ENCODE assay signal across 41 mouse cellular contexts in genomic region chr2:152608719-152609118, GRCm38 (mm10). TPM values are rescaled to one million over a fixed set of nuclear protein-coding genes. Genes with fewer than 3 reads are reported as not detected.
DNase-seq lines count a peak whose midpoint lies in the region; ATAC-seq and TF ChIP-seq lines count a peak whose summit lies in the region.
"Had no signal": no experiment of that assay in that cellular context is flagged by ENCODE, and none has a peak within 500 bp of the region (broad histone marks: within the 10 kb centered on the region; RNA-seq: fewer than 3 reads in every experiment).

No protein-coding gene starts in this region.

- H3K9ac ChIP-seq in hindbrain, postnatal 0 days (replicated peaks; ENCODE audit: low read length), result no peak overlapping the region
- no peak overlapping the region for H3K9ac ChIP-seq in hindbrain, embryonic 11.5 days (ENCODE audit: low read depth, low read length)
- H3K9ac ChIP-seq: embryonic facial prominence, embryonic 13.5 days; heart, embryonic 12.5 days; limb, embryonic 15.5 days; liver, embryonic 14.5 days; neural tube, embryonic 15.5 days had no signal

- in situ Hi-C loops in Patski (cut with MboI; ENCODE audit: low pct_unique_long_range_greater_than_20kb), result no loop called here

- no peak overlapping the region for H3K4me3 ChIP-seq in hindbrain, postnatal 0 days (ENCODE audit: low read length)
- H3K4me3 ChIP-seq in hindbrain, embryonic 11.5 days (ENCODE audit: low read depth, low read length), result no peak overlapping the region
- H3K4me3 ChIP-seq in layer of hippocampus, adult 2 months, result no peak overlapping the region
- no peak overlapping the region for H3K4me3 ChIP-seq in limb, embryonic 10.5 days
- H3K4me3 ChIP-seq: embryonic facial prominence, embryonic 13.5 days; forebrain, embryonic 10.5 days; heart, adult 2 months; heart, embryonic 12.5 days; hindbrain, embryonic 10.5 days; left cerebral cortex, adult 2 months; limb, embryonic 15.5 days; neural tube, embryonic 15.5 days had no signal

- no peaks in the 10 kb centered on the region for H3K4me1 ChIP-seq in hindbrain, postnatal 0 days (ENCODE audit: insufficient read depth, low read length)
- no peaks in the 10 kb centered on the region for H3K4me1 ChIP-seq in hindbrain, embryonic 11.5 days (replicated peaks; ENCODE audit: control insufficient read depth, insufficient read depth, low read length)
- peaks cover 15% of the 10 kb centered on the region for H3K4me1 ChIP-seq in limb, embryonic 10.5 days
- H3K4me1 ChIP-seq: embryonic facial prominence, embryonic 13.5 days; limb, embryonic 15.5 days; neural tube, embryonic 15.5 days had no signal

- H3K27me3 ChIP-seq in hindbrain, postnatal 0 days (ENCODE audit: insufficient read depth, low read length), result no peaks in the 10 kb centered on the region
- no peaks in the 10 kb centered on the region; the same call in 1 of the 2 replicates for H3K27me3 ChIP-seq in hindbrain, embryonic 11.5 days (ENCODE audit: control insufficient read depth, insufficient read depth, low read length)
- H3K27me3 ChIP-seq in Patski, result no peaks in the 10 kb centered on the region
- H3K27me3 ChIP-seq in limb, embryonic 10.5 days (ENCODE audit: low read depth, poor library complexity, severe bottlenecking), result no peaks in the 10 kb centered on the region
- H3K27me3 ChIP-seq: embryonic facial prominence, embryonic 13.5 days; heart, embryonic 12.5 days; limb, embryonic 15.5 days; neural tube, embryonic 15.5 days had no signal

- H3K36me3 ChIP-seq in hindbrain, postnatal 0 days (ENCODE audit: insufficient read depth, low read length), result no peaks in the 10 kb centered on the region
- H3K36me3 ChIP-seq in hindbrain, embryonic 11.5 days (ENCODE audit: control insufficient read depth, insufficient read depth, low read length), result no peaks in the 10 kb centered on the region
- H3K36me3 ChIP-seq in limb, embryonic 10.5 days, result no peaks in the 10 kb centered on the region
- H3K36me3 ChIP-seq: embryonic facial prominence, embryonic 13.5 days; forebrain, embryonic 10.5 days; heart, embryonic 12.5 days; hindbrain, embryonic 10.5 days; limb, embryonic 15.5 days; neural tube, embryonic 15.5 days had no signal

- no peak for ATAC-seq in hindbrain, postnatal 0 days
- no peak for ATAC-seq in hindbrain, embryonic 11.5 days (ENCODE audit: low FRiP score)
- ATAC-seq in Patski, result no peak
- no peak for ATAC-seq in CD4-positive, CD25-positive, alpha-beta regulatory T cell, adult 4 months
- ATAC-seq: forebrain, embryonic 16.5 days; hindbrain, embryonic 16.5 days; intestine, embryonic 16.5 days had no signal

- H3K27ac ChIP-seq in hindbrain, postnatal 0 days, result no peak overlapping the region
- H3K27ac ChIP-seq in hindbrain, embryonic 11.5 days (ENCODE audit: low read depth, low read length), result no peak overlapping the region
- H3K27ac ChIP-seq in layer of hippocampus, adult 2 months, result no peak overlapping the region
- no peak overlapping the region for H3K27ac ChIP-seq in limb, embryonic 10.5 days
- H3K27ac ChIP-seq: embryonic facial prominence, embryonic 13.5 days; forebrain, embryonic 10.5 days; heart, adult 2 months; hindbrain, embryonic 10.5 days; left cerebral cortex, adult 2 months; limb, embryonic 15.5 days; liver, embryonic 14.5 days; neural tube, embryonic 15.5 days had no signal

- no peaks in the 10 kb centered on the region for H3K9me3 ChIP-seq in hindbrain, postnatal 0 days (ENCODE audit: low read length)
- H3K9me3 ChIP-seq in hindbrain, embryonic 11.5 days (ENCODE audit: control insufficient read depth, low read length), result no peaks in the 10 kb centered on the region
- no peaks in the 10 kb centered on the region for H3K9me3 ChIP-seq in limb, embryonic 10.5 days (replicated peaks)
- H3K9me3 ChIP-seq: embryonic facial prominence, embryonic 13.5 days; limb, embryonic 15.5 days; neural tube, embryonic 15.5 days had no signal

- DNase-seq in hindbrain, postnatal 0 days (ENCODE audit: low spot score), result no peak
- DNase-seq in hindbrain, embryonic 11.5 days (ENCODE audit: low spot score), result no peak
- DNase-seq in layer of hippocampus, adult 2 months (ENCODE audit: low spot score in 2 of 2), result no peak
- no peak for DNase-seq in layer of hippocampus, adult 11-12 months (ENCODE audit: low spot score)
- DNase-seq in 3T3-L1 (ENCODE audit: low read depth, low spot score) (peak; percentile 32), Patski (ENCODE audit: low read depth, low spot score) (no peak)
- DNase-seq in limb, embryonic 10.5 days (ENCODE audit: low spot score), result no peak
- DNase-seq: adrenal gland, postnatal 25 days; cerebellum, adult 11-12 months; cerebellum, postnatal 10 days; heart, adult 2 months; kidney, postnatal 10 days; left cerebral cortex, postnatal 4 days; lung, postnatal 36 days; midbrain, embryonic 14.5 days; retina, postnatal 1 day; right cerebral cortex, postnatal 14 days had no signal

- TF ChIP-seq CTCF in hindbrain, postnatal 0 days (IDR thresholded peaks at IDR 0.05; ENCODE audit: low read depth), result peak; percentile 19; the same call in 1 of the 2 replicates
- peak; percentile 18; the same call in 1 of the 2 replicates for TF ChIP-seq CTCF in layer of hippocampus, adult 2 months (conservative IDR thresholded peaks at IDR 0.05)
- TF ChIP-seq CTCF in Patski (IDR thresholded peaks at IDR 0.05), result peak; percentile 28

- CTCF ChIA-PET in Patski (lab: Charles Lee), result no interaction called here

- H3K4me2 ChIP-seq in hindbrain, postnatal 0 days (ENCODE audit: low read depth, low read length), result no peak overlapping the region
- no peak overlapping the region for H3K4me2 ChIP-seq in hindbrain, embryonic 11.5 days (replicated peaks; ENCODE audit: low read depth, low read length)
- H3K4me2 ChIP-seq: embryonic facial prominence, embryonic 13.5 days; heart, embryonic 12.5 days; limb, embryonic 15.5 days; neural tube, embryonic 15.5 days had no signal

- POLR2A ChIA-PET in Patski (lab: Charles Lee), result no interaction called here

- WGBS in hindbrain, postnatal 0 days, result 92% methylated on average over 1 of the region's 1 CpGs
- WGBS in hindbrain, embryonic 11.5 days, result 78% methylated on average over 1 of the region's 1 CpGs
- 74% methylated on average over 1 of the region's 1 CpGs for WGBS in limb, embryonic 10.5 days

RNA-seq across cellular contexts. Expression of gene Defb36, which starts 4.6 kb away (rescaled TPM):
- total RNA-seq in hindbrain, postnatal 0 days (2014; rRNA removed), result not detected in 2 replicates
- polyA plus RNA-seq in hindbrain, postnatal 0 days (2015; fragmentation: Nextera tagmentation; extraction: Ambion mirVana), result not detected in 2 replicates
- polyA plus RNA-seq in hindbrain, embryonic 11.5 days (2014; fragmentation: Nextera tagmentation; extraction: Ambion mirVana), result not detected in 2 replicates
- total RNA-seq in layer of hippocampus, adult 2 months (2021), result not detected
- polyA plus RNA-seq in Patski (2021), result not detected
- not detected in 2 replicates for polyA plus RNA-seq in limb, embryonic 10.5 days (2016; fragmentation: Nextera tagmentation; extraction: Ambion mirVana)
- polyA plus RNA-seq in CD4-positive, CD25-positive, alpha-beta regulatory T cell, adult 4 months (2017; shearing (Covaris generic)), result not detected
- total RNA-seq: adrenal gland, adult 18-20 months; common myeloid progenitor, adult 5-6 weeks; ES-E14; gastrocnemius, adult 8-10 months; gastrocnemius, postnatal 4 days; heart, adult 2 months; layer of hippocampus, adult 18-20 months; layer of hippocampus, postnatal 14 days; left cerebral cortex, adult 2 months; left cerebral cortex, postnatal 4 days; megakaryocyte, adult 5-6 weeks had no signal
- polyA plus RNA-seq: embryonic facial prominence, embryonic 13.5 days; forebrain, embryonic 10.5 days; forebrain, embryonic 16.5 days; heart, adult 2 months; heart, embryonic 12.5 days; heart, postnatal 0 days; hindbrain, embryonic 10.5 days; hindbrain, embryonic 16.5 days; intestine, embryonic 16.5 days; limb, embryonic 15.5 days; liver, embryonic 14.5 days; lung, embryonic 16.5 days; midbrain, embryonic 14.5 days; neural tube, embryonic 15.5 days; small intestine, adult 2 months; stomach, embryonic 14.5 days had no signal

RNA-seq across cellular contexts. Expression of gene Defb45, which starts 9.5 kb away (rescaled TPM):
- total RNA-seq in hindbrain, postnatal 0 days (2014; rRNA removed), result not detected in 2 replicates
- not detected in 2 replicates for polyA plus RNA-seq in hindbrain, postnatal 0 days (2015; fragmentation: Nextera tagmentation; extraction: Ambion mirVana)
- not detected in 2 replicates for polyA plus RNA-seq in hindbrain, embryonic 11.5 days (2014; fragmentation: Nextera tagmentation; extraction: Ambion mirVana)
- total RNA-seq in layer of hippocampus, adult 2 months (2021), result not detected
- polyA plus RNA-seq in Patski (2021), result not detected
- polyA plus RNA-seq in limb, embryonic 10.5 days (2016; fragmentation: Nextera tagmentation; extraction: Ambion mirVana), result not detected in 2 replicates
- not detected for polyA plus RNA-seq in CD4-positive, CD25-positive, alpha-beta regulatory T cell, adult 4 months (2017; shearing (Covaris generic))
- total RNA-seq: adrenal gland, adult 18-20 months; adrenal gland, postnatal 25 days; common myeloid progenitor, adult 5-6 weeks; ES-E14; gastrocnemius, postnatal 4 days; heart, adult 2 months; layer of hippocampus, adult 18-20 months; layer of hippocampus, postnatal 14 days; left cerebral cortex, adult 2 months; left cerebral cortex, postnatal 4 days; megakaryocyte, adult 5-6 weeks had no signal
- polyA plus RNA-seq: embryonic facial prominence, embryonic 13.5 days; forebrain, embryonic 10.5 days; forebrain, embryonic 16.5 days; heart, adult 2 months; heart, embryonic 12.5 days; heart, postnatal 0 days; hindbrain, embryonic 10.5 days; hindbrain, embryonic 16.5 days; intestine, embryonic 16.5 days; limb, embryonic 15.5 days; liver, embryonic 14.5 days; lung, embryonic 16.5 days; midbrain, embryonic 14.5 days; neural tube, embryonic 15.5 days; small intestine, adult 2 months; stomach, embryonic 14.5 days had no signal

RNA-seq across cellular contexts. Expression of gene Defb25, which starts 14.1 kb away (rescaled TPM):
- total RNA-seq in hindbrain, postnatal 0 days (2014; rRNA removed), result not detected in 2 replicates
- polyA plus RNA-seq in hindbrain, postnatal 0 days (2015; fragmentation: Nextera tagmentation; extraction: Ambion mirVana), result not detected in 2 replicates
- not detected in 2 replicates for polyA plus RNA-seq in hindbrain, embryonic 11.5 days (2014; fragmentation: Nextera tagmentation; extraction: Ambion mirVana)
- not detected for total RNA-seq in layer of hippocampus, adult 2 months (2021)
- polyA plus RNA-seq in Patski (2021), result not detected
- not detected in 2 replicates for polyA plus RNA-seq in limb, embryonic 10.5 days (2016; fragmentation: Nextera tagmentation; extraction: Ambion mirVana)
- not detected for polyA plus RNA-seq in CD4-positive, CD25-positive, alpha-beta regulatory T cell, adult 4 months (2017; shearing (Covaris generic))
- total RNA-seq: common myeloid progenitor, adult 5-6 weeks; gastrocnemius, adult 8-10 months; heart, adult 2 months; layer of hippocampus, adult 18-20 months; layer of hippocampus, postnatal 14 days; left cerebral cortex, adult 2 months; left cerebral cortex, postnatal 4 days; megakaryocyte, adult 5-6 weeks had no signal
- polyA plus RNA-seq: embryonic facial prominence, embryonic 13.5 days; forebrain, embryonic 10.5 days; forebrain, embryonic 16.5 days; heart, adult 2 months; heart, embryonic 12.5 days; hindbrain, embryonic 10.5 days; hindbrain, embryonic 16.5 days; liver, embryonic 14.5 days; midbrain, embryonic 14.5 days; neural tube, embryonic 15.5 days; small intestine, adult 2 months had no signal

RNA-seq across cellular contexts. Expression of gene Rem1, which starts 18.0 kb away (rescaled TPM):
- 1.0 and 1.1 TPM in 2 replicates for total RNA-seq in hindbrain, postnatal 0 days (2014; rRNA removed)
- polyA plus RNA-seq in hindbrain, postnatal 0 days (2015; fragmentation: Nextera tagmentation; extraction: Ambion mirVana), result 0.57 and 0.65 TPM in 2 replicates
- polyA plus RNA-seq in hindbrain, embryonic 11.5 days (2014; fragmentation: Nextera tagmentation; extraction: Ambion mirVana), result 0.29 and 0.62 TPM in 2 replicates
- total RNA-seq in layer of hippocampus, adult 2 months (2021), result 1 to 10 TPM in 1 of 2 experiments, under 1 TPM in 1; 0.42 to 2.0 TPM
- polyA plus RNA-seq in Patski (2021), result not detected
- polyA plus RNA-seq in limb, embryonic 10.5 days (2016; fragmentation: Nextera tagmentation; extraction: Ambion mirVana), result 0.41 and 0.46 TPM in 2 replicates
- polyA plus RNA-seq in CD4-positive, CD25-positive, alpha-beta regulatory T cell, adult 4 months (2017; shearing (Covaris generic)), result not detected

RNA-seq across cellular contexts. Expression of gene Defb19, which starts 28.6 kb away (rescaled TPM):
- total RNA-seq in hindbrain, postnatal 0 days (2014; rRNA removed), result not detected in 2 replicates
- not detected in 2 replicates for polyA plus RNA-seq in hindbrain, postnatal 0 days (2015; fragmentation: Nextera tagmentation; extraction: Ambion mirVana)
- polyA plus RNA-seq in hindbrain, embryonic 11.5 days (2014; fragmentation: Nextera tagmentation; extraction: Ambion mirVana), result not detected in 2 replicates
- total RNA-seq in layer of hippocampus, adult 2 months (2021), result not detected
- polyA plus RNA-seq in Patski (2021), result not detected
- polyA plus RNA-seq in limb, embryonic 10.5 days (2016; fragmentation: Nextera tagmentation; extraction: Ambion mirVana), result not detected in 2 replicates
- polyA plus RNA-seq in CD4-positive, CD25-positive, alpha-beta regulatory T cell, adult 4 months (2017; shearing (Covaris generic)), result not detected
- total RNA-seq: common myeloid progenitor, adult 5-6 weeks; ES-E14; gastrocnemius, adult 8-10 months; gastrocnemius, postnatal 4 days; heart, adult 2 months; layer of hippocampus, adult 18-20 months; layer of hippocampus, postnatal 14 days; left cerebral cortex, adult 2 months; left cerebral cortex, postnatal 4 days; megakaryocyte, adult 5-6 weeks had no signal
- polyA plus RNA-seq: embryonic facial prominence, embryonic 13.5 days; forebrain, embryonic 10.5 days; forebrain, embryonic 16.5 days; hindbrain, embryonic 10.5 days; hindbrain, embryonic 16.5 days; intestine, embryonic 16.5 days; limb, embryonic 15.5 days; liver, embryonic 14.5 days; lung, embryonic 16.5 days; midbrain, embryonic 14.5 days; neural tube, embryonic 15.5 days; small intestine, adult 2 months; stomach, embryonic 14.5 days had no signal
